Mouse (Mus musculus): ENCODE data around the gene Fam47e.

DNA sequence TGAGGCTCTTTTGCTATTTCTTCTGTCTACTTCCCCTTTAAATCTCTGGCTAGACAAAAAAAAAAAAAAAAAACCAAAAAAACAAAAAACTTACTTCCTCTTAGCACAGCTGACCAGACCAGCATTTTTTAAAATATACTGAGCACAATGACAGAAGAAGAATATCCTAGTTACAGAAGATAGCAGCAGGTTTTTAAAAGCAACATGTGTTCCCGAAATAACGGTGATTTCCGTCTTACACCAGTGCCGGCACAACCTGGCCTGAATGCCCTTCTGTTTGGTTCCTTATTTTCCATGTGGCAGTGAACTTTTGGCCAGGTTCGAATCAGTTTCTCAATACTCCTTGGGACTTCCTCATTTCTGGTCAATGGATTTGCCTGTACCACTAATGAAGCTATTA lies 46.0 kb upstream of the Fam47e start:
- TF ChIP-seq CTCF (IDR thresholded peaks at IDR 0.05; ENCODE audit: low read depth, low read length) (no peak), POLR2A (IDR thresholded peaks at IDR 0.05; ENCODE audit: extremely low read depth, insufficient read depth, low read length) (no peak)
